ENCODE assay signal across 28 mouse cellular contexts in the genomic region with DNA sequence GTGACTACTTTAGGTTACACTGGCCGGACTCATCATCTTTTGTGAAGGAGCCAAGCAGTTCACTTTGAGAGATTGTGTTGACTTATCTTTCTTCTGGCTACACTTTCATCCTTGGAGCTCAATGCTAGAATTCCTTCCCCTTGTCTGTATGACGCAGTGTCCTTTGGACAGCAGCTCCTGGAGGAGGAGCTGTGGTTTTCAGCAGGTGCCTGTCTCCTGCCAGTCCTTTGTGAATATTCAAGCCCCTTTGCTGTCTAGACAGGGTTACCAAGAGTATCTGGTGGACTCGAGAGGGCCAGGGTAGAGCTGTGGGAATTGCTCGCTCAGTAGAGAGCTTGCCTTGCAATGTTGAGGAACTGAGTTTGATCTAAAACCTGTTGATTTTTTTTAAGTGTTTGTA. TPM values are rescaled to one million over a fixed set of nuclear protein-coding genes. Genes with fewer than 3 reads are reported as not detected.
DNase-seq lines count a peak whose midpoint lies in the region; ATAC-seq lines count a peak whose summit lies in the region.
"Had no signal": no experiment of that assay in that cellular context is flagged by ENCODE, and none has a peak within 500 bp of the region (broad histone marks: within the 10 kb centered on the region; RNA-seq: fewer than 3 reads in every experiment).

No protein-coding gene starts in this region.

- peaks cover 7% of the 10 kb centered on the region for H3K4me1 ChIP-seq in forebrain, embryonic 16.5 days (replicated peaks; ENCODE audit: control insufficient read depth, insufficient read depth, low read length)
- H3K4me1 ChIP-seq in forebrain, embryonic 11.5 days (replicated peaks; ENCODE audit: control insufficient read depth, insufficient read depth, low read length), result no peaks in the 10 kb centered on the region
- no peaks in the 10 kb centered on the region for H3K4me1 ChIP-seq in hindbrain, embryonic 11.5 days (replicated peaks; ENCODE audit: control insufficient read depth, insufficient read depth, low read length)
- no peaks in the 10 kb centered on the region; the same call in 1 of the 2 replicates for H3K4me1 ChIP-seq in hindbrain, embryonic 16.5 days (ENCODE audit: control insufficient read depth, insufficient read depth, low read depth, low read length)
- H3K4me1 ChIP-seq: liver, embryonic 12.5 days; megakaryocyte, embryonic 14.5 days had no signal

- H3K9ac ChIP-seq in forebrain, embryonic 16.5 days (replicated peaks; ENCODE audit: low read depth, low read length), result no peak overlapping the region
- H3K9ac ChIP-seq in forebrain, embryonic 11.5 days (ENCODE audit: low read length), result no peak overlapping the region
- no peak overlapping the region for H3K9ac ChIP-seq in hindbrain, embryonic 11.5 days (ENCODE audit: low read depth, low read length)
- H3K9ac ChIP-seq in hindbrain, embryonic 16.5 days (ENCODE audit: low read depth, low read length), result no peak overlapping the region
- H3K9ac ChIP-seq: heart, embryonic 15.5 days; liver, embryonic 12.5 days; liver, postnatal 0 days; midbrain, embryonic 12.5 days had no signal

- 50% methylated on average over 4 of the region's 4 CpGs for WGBS in forebrain, embryonic 16.5 days
- 85% methylated on average over 4 of the region's 4 CpGs for WGBS in forebrain, embryonic 11.5 days
- 70% methylated on average over 4 of the region's 4 CpGs for WGBS in hindbrain, embryonic 11.5 days
- WGBS in hindbrain, embryonic 16.5 days, result 39% methylated on average over 4 of the region's 4 CpGs

- ATAC-seq in forebrain, embryonic 16.5 days, result peak; percentile 80
- ATAC-seq in forebrain, embryonic 11.5 days (replicated peaks; ENCODE audit: low FRiP score), result no peak
- ATAC-seq in hindbrain, embryonic 11.5 days (ENCODE audit: low FRiP score), result 0 out of 2 replicates have a peak, but pooled peaks have one; percentile 51
- ATAC-seq in hindbrain, embryonic 16.5 days, result peak; percentile 66
- ATAC-seq: activated CD4-positive, CD25-positive, alpha-beta regulatory T cell, adult 4 months; liver, embryonic 12.5 days; liver, postnatal 0 days had no signal

- no peak overlapping the region for H3K4me3 ChIP-seq in forebrain, embryonic 16.5 days (replicated peaks; ENCODE audit: low read length)
- no peak overlapping the region for H3K4me3 ChIP-seq in forebrain, embryonic 11.5 days (ENCODE audit: low read depth, low read length)
- no peak overlapping the region for H3K4me3 ChIP-seq in hindbrain, embryonic 11.5 days (ENCODE audit: low read depth, low read length)
- no peak overlapping the region for H3K4me3 ChIP-seq in hindbrain, embryonic 16.5 days (ENCODE audit: low read length)
- H3K4me3 ChIP-seq: erythroblast, embryonic 14.5 days; heart, embryonic 10.5 days; heart, embryonic 15.5 days; layer of hippocampus, adult 2 months; liver, embryonic 12.5 days; megakaryocyte, embryonic 14.5 days; midbrain, embryonic 12.5 days; myocyte had no signal

- intact Hi-C loops in left cerebral cortex, postnatal 14 days (cut with DNase I), result no loop called here
- intact Hi-C loops in heart, postnatal 36 days (cut with DNase I), result no loop called here

- no peaks in the 10 kb centered on the region for H3K36me3 ChIP-seq in forebrain, embryonic 16.5 days (ENCODE audit: control insufficient read depth, insufficient read depth)
- H3K36me3 ChIP-seq in forebrain, embryonic 11.5 days (ENCODE audit: control insufficient read depth, insufficient read depth, low read length), result no peaks in the 10 kb centered on the region
- no peaks in the 10 kb centered on the region for H3K36me3 ChIP-seq in hindbrain, embryonic 11.5 days (ENCODE audit: control insufficient read depth, insufficient read depth, low read length)
- no peaks in the 10 kb centered on the region for H3K36me3 ChIP-seq in hindbrain, embryonic 16.5 days (ENCODE audit: control insufficient read depth, insufficient read depth, low read length)
- H3K36me3 ChIP-seq: heart, embryonic 10.5 days; heart, embryonic 15.5 days; liver, embryonic 12.5 days; midbrain, embryonic 12.5 days had no signal

- DNase-seq in forebrain, embryonic 11.5 days (ENCODE audit: low spot score), result no peak
- no peak for DNase-seq in hindbrain, embryonic 11.5 days (ENCODE audit: low spot score)
- no peak for DNase-seq in heart, adult 11 months
- DNase-seq in left cerebral cortex, postnatal 14 days (ENCODE audit: low spot score in 2 of 2), result no peak
- DNase-seq in heart, postnatal 36 days, result no peak
- DNase-seq: adrenal gland, adult 2 months; adrenal gland, postnatal 36 days; cerebellum, adult 2 months; gastrocnemius, postnatal 14 days; heart, postnatal 4 days; kidney, adult 2 months; kidney, postnatal 36 days; liver, postnatal 0 days; lung, postnatal 36 days; right cerebral cortex, adult 18-20 months; spleen, adult 18-20 months; thymus, postnatal 4 days had no signal

- no peak overlapping the region for H3K4me2 ChIP-seq in forebrain, embryonic 16.5 days (ENCODE audit: low read length)
- H3K4me2 ChIP-seq in forebrain, embryonic 11.5 days (ENCODE audit: low read depth, low read length, severe bottlenecking), result no peak overlapping the region
- no peak overlapping the region for H3K4me2 ChIP-seq in hindbrain, embryonic 11.5 days (replicated peaks; ENCODE audit: low read depth, low read length)
- no peak overlapping the region for H3K4me2 ChIP-seq in hindbrain, embryonic 16.5 days (ENCODE audit: low read length)
- H3K4me2 ChIP-seq: heart, embryonic 15.5 days; liver, embryonic 12.5 days; midbrain, embryonic 12.5 days had no signal

- H3K9me3 ChIP-seq in forebrain, embryonic 16.5 days (ENCODE audit: control insufficient read depth, low read length), result no peaks in the 10 kb centered on the region
- H3K9me3 ChIP-seq in forebrain, embryonic 11.5 days (ENCODE audit: control insufficient read depth, low read length), result no peaks in the 10 kb centered on the region
- H3K9me3 ChIP-seq in hindbrain, embryonic 11.5 days (ENCODE audit: control insufficient read depth, low read length), result no peaks in the 10 kb centered on the region
- no peaks in the 10 kb centered on the region for H3K9me3 ChIP-seq in hindbrain, embryonic 16.5 days (ENCODE audit: control insufficient read depth, low read length)
- H3K9me3 ChIP-seq: heart, embryonic 10.5 days; heart, embryonic 15.5 days; liver, embryonic 12.5 days; midbrain, embryonic 12.5 days had no signal

- no peaks in the 10 kb centered on the region for H3K27me3 ChIP-seq in forebrain, embryonic 16.5 days (replicated peaks; ENCODE audit: control insufficient read depth, insufficient read depth, low read length)
- H3K27me3 ChIP-seq in forebrain, embryonic 11.5 days (ENCODE audit: control insufficient read depth, insufficient read depth, low read length), result no peaks in the 10 kb centered on the region
- H3K27me3 ChIP-seq in hindbrain, embryonic 11.5 days (ENCODE audit: control insufficient read depth, insufficient read depth, low read length), result no peaks in the 10 kb centered on the region
- no peaks in the 10 kb centered on the region for H3K27me3 ChIP-seq in hindbrain, embryonic 16.5 days (replicated peaks; ENCODE audit: control insufficient read depth, insufficient read depth, low read length)
- H3K27me3 ChIP-seq: heart, embryonic 15.5 days; liver, embryonic 12.5 days had no signal

- no peak overlapping the region for H3K27ac ChIP-seq in forebrain, embryonic 16.5 days (ENCODE audit: low read length)
- no peak overlapping the region for H3K27ac ChIP-seq in forebrain, embryonic 11.5 days (ENCODE audit: low read depth, low read length)
- H3K27ac ChIP-seq in hindbrain, embryonic 11.5 days (ENCODE audit: low read depth, low read length), result no peak overlapping the region
- no peak overlapping the region for H3K27ac ChIP-seq in hindbrain, embryonic 16.5 days (ENCODE audit: low read depth, low read length)
- H3K27ac ChIP-seq: heart, embryonic 10.5 days; heart, embryonic 15.5 days; layer of hippocampus, adult 2 months; liver, embryonic 12.5 days; midbrain, embryonic 12.5 days had no signal

RNA-seq across cellular contexts. Expression of gene Map10, which starts 10.7 kb away (rescaled TPM):
- 10.7 and 11.7 TPM in 2 replicates for polyA plus RNA-seq in forebrain, embryonic 16.5 days (2015; fragmentation: Nextera tagmentation; extraction: Ambion mirVana)
- polyA plus RNA-seq in forebrain, embryonic 11.5 days (2014; fragmentation: Nextera tagmentation; extraction: Ambion mirVana), result 8.5 and 9.8 TPM in 2 replicates
- polyA plus RNA-seq in hindbrain, embryonic 11.5 days (2014; fragmentation: Nextera tagmentation; extraction: Ambion mirVana), result 7.7 and 9.7 TPM in 2 replicates
- 6.3 and 6.7 TPM in 2 replicates for polyA plus RNA-seq in hindbrain, embryonic 16.5 days (2015; fragmentation: Nextera tagmentation; extraction: Ambion mirVana)
- total RNA-seq in left cerebral cortex, postnatal 14 days (2021), result 1 to 10 TPM; 4.2 to 5.2 TPM
- total RNA-seq in heart, postnatal 36 days (2021), result 1 to 10 TPM; 6.3 to 7.4 TPM
- polyA plus RNA-seq: erythroblast, embryonic 14.5 days; myocyte had no signal
